Mouse (Mus musculus) E14TG2a.4 (cell line): ENCODE results near the gene Ric3.

ENCODE experiments used
- CTCF ChIP-seq: conservative IDR thresholded peaks from 2 replicates; pipeline ENCODE4 v1.5.1; 2014; ENCODE audit warnings: low read length
- NANOG ChIP-seq: IDR thresholded peaks from 2 replicates; pipeline ENCODE4 v1.6.1; 2014; ENCODE audit warnings: borderline replicate concordance, low read length, mixed read lengths
- POU5F1 ChIP-seq: IDR thresholded peaks from 2 replicates; pipeline ENCODE4 v1.6.1; 2014; ENCODE audit warnings: low read length, borderline replicate concordance

- TF ChIP-seq CTCF (no peak), NANOG (no peak), POU5F1 (no peak)
Observed at GRCm38 (mm10) chr7:108985934-108986708, 97.0 kb downstream of the Ric3 start.
